Mouse (Mus musculus) midbrain, embryonic 14.5 days (tissue): ENCODE measurements around the gene Agtrap. TPM values are rescaled to one million over a fixed set of nuclear protein-coding genes. Genes with fewer than 3 reads are reported as not detected.

Source experiments
- ATAC-seq: fragments of 200-750 bp; cut with Nextera tagmentation; 2 replicates; pipeline ENCODE4 v1.8.0; 2017; ENCODE audit warnings: moderate number of reproducible peaks, moderate library complexity; ENCODE audit not compliant: low FRiP score, low TSS enrichment
- DNase-seq: peaks from one replicate; pipeline ENCODE4 v3.0.0-alpha.2; 2015
- H3K27ac ChIP-seq: fragments of 300-500 bp; sonication (generic); replicated peaks from 2 replicates; pipeline ENCODE4 v1.5.1; 2014; ENCODE audit warnings: mild to moderate bottlenecking, low read depth, low read length, moderate library complexity
- H3K27me3 ChIP-seq: fragments of 300-500 bp; sonication (generic); 2 replicates; pipeline ENCODE4 v1.6.1; 2014; ENCODE audit warnings: low read length, control low read depth, mixed read lengths; ENCODE audit not compliant: control insufficient read depth, insufficient read depth
- H3K36me3 ChIP-seq: fragments of 300-500 bp; sonication (generic); 2 replicates; pipeline ENCODE4 v1.6.1; 2014; ENCODE audit warnings: low read length, control low read depth; ENCODE audit not compliant: control insufficient read depth, insufficient read depth
- H3K4me1 ChIP-seq: fragments of 300-500 bp; sonication (generic); 2 replicates; pipeline ENCODE4 v1.6.1; 2014; ENCODE audit warnings: mild to moderate bottlenecking, antibody characterized with exemption, low read length, control low read depth; ENCODE audit not compliant: control insufficient read depth, insufficient read depth
- H3K4me2 ChIP-seq: fragments of 300-500 bp; sonication (generic); 2 replicates; pipeline ENCODE4 v1.6.1; 2014; ENCODE audit warnings: mild to moderate bottlenecking, low read length, moderate library complexity
- H3K4me3 ChIP-seq: fragments of 300-500 bp; sonication (generic); replicated peaks from 2 replicates; pipeline ENCODE4 v1.5.1; 2014; ENCODE audit warnings: low read depth, low read length
- H3K9ac ChIP-seq: fragments of 300-500 bp; sonication (generic); replicated peaks from 2 replicates; pipeline ENCODE4 v1.6.1; 2014; ENCODE audit warnings: mild to moderate bottlenecking, low read length, moderate library complexity
- H3K9me3 ChIP-seq: fragments of 300-500 bp; sonication (generic); 2 replicates; pipeline ENCODE4 v1.6.1; 2016; ENCODE audit warnings: low read length, control low read depth, mixed read lengths; ENCODE audit not compliant: control insufficient read depth
- WGBS: fragments of 180-500 bp; shearing (Covaris S2); extraction: QIAGEN DNeasy Blood & Tissue Kit; methylation state at CpG from one replicate; pipeline ENCODE4 v1.1.7; 2014; 5-methylcytosine and 5-hydroxymethylcytosine counted together
- polyA plus RNA-seq: library from polyadenylated mRNA; unstranded; fragments of >200 nt; fragmentation: Nextera tagmentation; extraction: Ambion mirVana; gene quantifications from 2 replicates; pipeline ENCODE4 v1.2.1, GENCODE M21; 2014

Agtrap gene
- polyA plus RNA-seq, 1 experiment from 2014 or later, result 6.3 TPM

DNA sequence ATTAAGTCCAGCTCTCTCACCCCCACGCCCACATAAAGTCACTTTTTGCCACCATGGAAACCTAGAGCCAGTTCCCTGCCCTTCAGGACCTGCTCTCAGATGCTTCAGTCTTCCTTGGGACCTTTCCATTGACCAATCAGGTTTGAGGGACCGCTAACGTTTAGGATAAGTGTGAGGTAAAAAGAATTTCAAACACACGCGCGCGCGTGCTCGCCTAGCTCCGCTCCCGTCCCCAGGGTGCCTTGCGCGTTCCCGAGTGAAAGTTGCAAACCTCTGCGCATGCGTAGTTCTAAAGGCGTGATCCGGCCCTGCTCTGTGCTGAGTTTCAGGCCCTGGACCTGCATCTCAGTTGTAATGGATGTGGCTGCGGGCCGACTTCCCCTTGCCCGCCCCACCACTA lies 12.6 kb downstream of the Agtrap start:
- H3K9me3 ChIP-seq, result no peaks in the 10 kb centered on the region
- 0 out of 2 replicates have a peak, but pooled peaks cover 4% of the 10 kb centered on the region for H3K4me1 ChIP-seq
- H3K4me3 ChIP-seq, result 0 out of 2 replicates have a peak overlapping the region, but pooled peaks have one; percentile 12
- DNase-seq (peak; percentile 87), ATAC-seq (no peak)
- H3K9ac ChIP-seq, result no peak overlapping the region
- H3K27ac ChIP-seq, result no peak overlapping the region
- peak overlapping the region; percentile 54 for H3K4me2 ChIP-seq
- H3K27me3 ChIP-seq, result no peaks in the 10 kb centered on the region
- H3K36me3 ChIP-seq, result no peaks in the 10 kb centered on the region
- 37% methylated on average over 21 of the region's 21 CpGs for WGBS

DNA sequence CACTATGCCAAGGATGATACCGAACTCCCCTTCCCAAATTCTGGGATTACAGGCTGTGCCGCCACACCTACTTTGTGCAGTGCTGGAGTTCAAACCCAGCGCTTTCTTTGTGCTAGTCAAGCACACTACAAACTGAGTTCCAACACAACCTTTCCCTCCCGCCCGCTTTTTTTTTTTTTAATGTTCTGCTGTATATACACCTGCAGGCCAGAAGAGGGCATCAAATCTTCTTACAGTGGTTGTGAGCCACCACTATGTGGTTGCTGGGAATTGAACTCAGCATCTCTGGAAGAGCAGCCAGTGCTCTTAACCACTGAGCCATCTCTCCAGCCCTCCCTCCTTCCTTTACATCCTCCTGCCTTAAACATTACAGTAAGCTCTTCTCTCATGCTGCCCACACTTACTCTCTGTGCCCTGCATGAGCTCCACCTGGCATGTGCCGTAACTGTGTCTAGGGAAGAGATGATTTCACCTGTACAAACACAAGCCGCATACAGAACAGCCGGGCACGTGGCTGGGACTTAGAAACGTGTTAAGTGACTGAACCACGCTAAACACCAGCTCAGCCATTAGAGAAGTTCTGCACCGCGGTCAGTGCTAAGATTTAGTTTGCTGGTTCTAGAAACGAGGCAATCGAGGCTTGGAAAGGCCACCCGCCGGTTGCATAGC lies 13.2 kb downstream of the Agtrap start:
- Histone ChIP-seq H3K27me3 (no peaks in the 10 kb centered on the region), H3K36me3 (no peaks in the 10 kb centered on the region), H3K9ac (no peak overlapping the region), H3K27ac (no peak overlapping the region), H3K4me2 (peak overlapping the region; percentile 54), H3K4me3 (no peak overlapping the region), H3K9me3 (no peaks in the 10 kb centered on the region), H3K4me1 (0 out of 2 replicates have a peak, but pooled peaks cover 4% of the 10 kb centered on the region)
- ATAC-seq (no peak), DNase-seq (peak; percentile 68)
- WGBS, result 49% methylated on average over 17 of the region's 17 CpGs

DNA sequence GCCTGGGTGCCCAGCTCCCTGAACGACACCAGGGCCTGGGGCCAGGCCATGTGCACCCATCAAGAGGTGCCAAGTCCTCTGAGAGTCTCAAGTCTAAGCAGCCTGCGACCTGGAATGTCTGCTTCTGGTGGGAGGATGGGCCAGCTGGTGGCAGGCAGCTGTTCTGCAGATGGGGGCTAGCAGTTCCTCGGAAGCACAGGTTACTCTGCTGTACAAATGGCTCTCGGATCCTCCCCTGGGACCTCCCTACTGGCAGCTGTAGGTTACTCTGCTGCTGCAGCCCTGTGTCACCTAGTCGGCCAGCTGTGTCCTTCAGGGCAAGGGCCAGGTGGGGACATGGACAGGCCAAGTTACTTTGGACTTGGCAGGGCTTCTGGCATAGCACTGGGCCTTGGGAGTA lies 16.3 kb downstream of the Agtrap start:
- Histone ChIP-seq H3K27me3 (no peaks in the 10 kb centered on the region), H3K9ac (no peak overlapping the region), H3K36me3 (no peaks in the 10 kb centered on the region), H3K27ac (no peak overlapping the region), H3K9me3 (no peaks in the 10 kb centered on the region), H3K4me2 (no peak overlapping the region), H3K4me3 (no peak overlapping the region), H3K4me1 (0 out of 2 replicates have a peak, but pooled peaks cover 4% of the 10 kb centered on the region)
- DNase-seq, result no peak
- WGBS, result 61% methylated on average over 5 of the region's 5 CpGs
- no peak for ATAC-seq

DNA sequence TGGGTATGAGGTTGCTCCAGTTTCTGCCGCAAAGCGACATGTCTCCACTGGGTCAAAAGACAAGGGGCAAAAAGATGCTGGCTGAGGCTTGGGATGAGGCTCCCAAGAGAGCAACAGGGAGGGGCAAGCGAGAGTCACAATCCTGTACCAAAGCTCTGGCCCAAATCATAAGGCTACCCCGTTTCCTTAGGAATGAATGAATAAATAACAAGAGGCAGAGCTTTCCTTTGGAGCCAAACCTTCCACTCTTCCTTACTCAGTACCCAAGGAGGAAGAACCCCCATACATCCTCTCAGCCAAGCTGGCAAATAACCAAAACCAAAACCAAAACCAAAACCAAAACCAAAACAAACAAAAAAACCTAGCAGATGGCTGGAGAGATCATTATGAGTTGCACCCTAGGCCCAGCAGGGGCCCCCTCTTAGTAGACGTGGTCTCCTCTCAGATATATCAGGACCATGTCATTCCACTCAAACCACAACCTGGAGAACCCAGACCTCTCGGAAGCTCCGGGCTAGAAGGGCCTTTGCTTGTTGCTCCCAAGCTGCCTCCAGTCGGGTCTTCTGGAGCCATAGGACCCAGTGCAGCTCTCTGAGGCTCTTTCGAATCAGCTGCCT lies 18.1 kb downstream of the Agtrap start:
- no peak overlapping the region for H3K27ac ChIP-seq
- ATAC-seq, result no peak
- no peak for DNase-seq
- H3K9ac ChIP-seq, result no peak overlapping the region
- no peak overlapping the region for H3K4me2 ChIP-seq
- no peaks in the 10 kb centered on the region for H3K36me3 ChIP-seq
- WGBS, result 76% methylated on average over 9 of the region's 9 CpGs
- no peak overlapping the region for H3K4me3 ChIP-seq
- H3K9me3 ChIP-seq, result no peaks in the 10 kb centered on the region
- H3K27me3 ChIP-seq, result no peaks in the 10 kb centered on the region
- H3K4me1 ChIP-seq, result no peaks in the 10 kb centered on the region

DNA sequence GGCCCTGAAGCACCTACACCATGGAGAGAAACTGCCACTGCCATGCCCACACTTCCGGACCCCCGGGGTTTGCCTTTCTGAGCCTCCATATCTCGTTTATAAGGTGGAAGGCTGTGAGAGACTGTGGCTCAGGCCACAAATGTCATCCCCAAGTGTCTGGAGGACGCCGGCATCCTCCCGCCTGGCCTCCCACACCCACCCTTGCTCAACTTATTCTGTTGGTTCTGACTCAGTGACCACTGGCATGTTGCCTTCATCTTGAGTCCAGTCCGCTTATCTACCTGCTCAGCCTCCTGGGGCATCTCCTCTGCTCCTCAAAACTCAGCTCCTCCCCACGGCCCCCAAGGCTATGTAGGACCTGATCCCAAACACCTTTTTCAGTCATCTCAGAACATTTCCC lies 20.5 kb downstream of the Agtrap start:
- H3K4me2 ChIP-seq, result no peak overlapping the region
- no peak for ATAC-seq
- H3K4me3 ChIP-seq, result no peak overlapping the region
- no peaks in the 10 kb centered on the region for H3K9me3 ChIP-seq
- no peaks in the 10 kb centered on the region for H3K4me1 ChIP-seq
- H3K9ac ChIP-seq, result no peak overlapping the region
- H3K27me3 ChIP-seq, result no peaks in the 10 kb centered on the region
- no peak for DNase-seq
- H3K27ac ChIP-seq, result no peak overlapping the region
- WGBS, result 79% methylated on average over 8 of the region's 8 CpGs
- H3K36me3 ChIP-seq, result no peaks in the 10 kb centered on the region

DNA sequence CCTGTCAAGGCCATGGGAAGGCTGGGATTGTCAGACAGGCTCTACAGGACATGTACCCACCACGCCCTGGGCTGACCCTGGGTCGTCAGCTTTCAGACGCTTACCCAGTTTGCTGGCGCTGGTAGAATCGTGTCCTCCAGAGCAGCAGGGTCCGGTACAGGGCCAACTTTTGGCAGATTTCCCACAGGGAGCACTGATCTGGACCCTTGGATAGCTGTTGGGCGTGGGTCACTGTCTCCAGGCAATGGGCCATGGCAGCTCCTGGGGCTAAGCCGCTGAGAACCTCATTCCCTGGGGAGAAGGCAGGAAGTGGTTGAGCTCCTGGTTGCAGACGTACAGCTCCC lies 21.5 kb downstream of the Agtrap start:
- ATAC-seq, result no peak
- Histone ChIP-seq H3K9ac (no peak overlapping the region), H3K27me3 (no peaks in the 10 kb centered on the region), H3K36me3 (no peaks in the 10 kb centered on the region), H3K27ac (no peak overlapping the region), H3K9me3 (no peaks in the 10 kb centered on the region), H3K4me3 (no peak overlapping the region), H3K4me1 (no peaks in the 10 kb centered on the region), H3K4me2 (no peak overlapping the region)
- 31% methylated on average over 9 of the region's 9 CpGs for WGBS
- DNase-seq, result no peak

DNA sequence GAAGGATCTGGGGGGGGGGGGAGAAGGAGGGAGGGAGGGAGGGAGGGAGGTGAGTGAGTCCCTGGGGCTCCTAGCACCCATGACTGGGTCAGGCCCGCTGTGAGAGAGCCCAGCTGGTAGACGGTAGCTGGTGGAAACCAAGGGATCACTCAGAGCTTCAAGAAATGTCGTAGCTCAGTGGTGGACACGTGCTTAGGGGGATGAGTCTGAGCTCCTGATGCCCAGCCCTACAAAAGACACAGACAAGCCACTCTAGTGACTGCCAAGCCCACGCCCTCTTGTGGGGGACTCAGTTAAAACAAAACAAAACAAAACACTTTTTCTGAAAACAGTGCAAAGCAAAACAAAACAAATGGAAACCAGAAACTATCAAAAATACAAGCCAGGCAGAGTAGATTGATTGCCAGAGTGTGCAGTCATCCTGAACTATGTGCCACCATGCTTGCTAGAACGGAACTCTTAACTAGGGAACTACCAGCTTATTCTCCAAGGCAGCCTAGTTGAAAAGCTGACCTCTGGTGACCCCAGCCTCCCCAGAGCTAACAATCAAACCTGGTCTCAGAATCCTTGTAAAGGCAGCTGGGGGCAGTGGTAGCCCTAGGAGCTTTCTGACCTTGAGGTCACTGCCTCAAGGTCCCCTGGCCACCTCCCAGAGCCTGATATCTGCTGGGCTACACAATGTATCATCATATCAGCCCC lies 22.0 kb downstream of the Agtrap start:
- no peaks in the 10 kb centered on the region for H3K4me1 ChIP-seq
- WGBS, result 26% methylated on average over 6 of the region's 6 CpGs
- H3K9me3 ChIP-seq, result no peaks in the 10 kb centered on the region
- ATAC-seq (no peak), DNase-seq (no peak)
- no peak overlapping the region for H3K27ac ChIP-seq
- no peak overlapping the region for H3K9ac ChIP-seq
- no peaks in the 10 kb centered on the region for H3K36me3 ChIP-seq
- no peaks in the 10 kb centered on the region for H3K27me3 ChIP-seq
- H3K4me3 ChIP-seq, result no peak overlapping the region
- H3K4me2 ChIP-seq, result no peak overlapping the region

DNA sequence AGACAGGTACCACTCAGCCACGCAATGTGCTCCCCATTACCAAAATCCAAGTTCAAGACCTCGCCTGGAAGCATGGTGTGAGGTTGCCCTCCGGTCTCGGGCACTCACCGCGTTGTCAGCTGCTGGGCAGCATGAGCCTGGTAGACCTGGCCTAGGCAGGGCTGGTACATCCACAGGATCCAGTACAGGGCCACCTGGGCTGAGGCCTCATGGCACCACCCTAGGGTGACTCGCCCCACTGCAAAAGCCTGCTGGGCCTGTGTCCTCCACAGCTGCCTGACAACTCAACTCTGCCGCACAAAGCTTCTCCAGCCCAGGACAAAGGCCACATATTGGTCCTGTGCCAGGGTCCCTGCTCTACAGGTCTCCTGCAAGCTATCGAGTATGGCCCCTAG lies 26.7 kb downstream of the Agtrap start:
- no peaks in the 10 kb centered on the region for H3K4me1 ChIP-seq
- no peak overlapping the region for H3K4me2 ChIP-seq
- ATAC-seq (no peak), DNase-seq (no peak)
- H3K9ac ChIP-seq, result no peak overlapping the region
- H3K36me3 ChIP-seq, result peaks cover 31% of the 10 kb centered on the region
- WGBS, result 93% methylated on average over 9 of the region's 9 CpGs
- H3K27me3 ChIP-seq, result no peaks in the 10 kb centered on the region
- no peak overlapping the region for H3K27ac ChIP-seq
- H3K4me3 ChIP-seq, result no peak overlapping the region
- H3K9me3 ChIP-seq, result no peaks in the 10 kb centered on the region
